Mouse (Mus musculus): Measurements from ENCODE around the gene Wdr74. TPM values are rescaled to one million over a fixed set of nuclear protein-coding genes. Genes with fewer than 3 reads are reported as not detected.
A peak's percentile ranks its signal among the peaks of the same experiment; 100 is the strongest.

Wdr74 gene
- polyA plus RNA-seq, 1 experiment from 2014 or later = 91.5 TPM

GRCm38 (mm10) chr19:8755652-8756051 lies 20.0 kb downstream of the Wdr74 start:
- H3K4me1 ChIP-seq (ENCODE audit: control insufficient read depth, insufficient read depth, low read length) = peaks cover 15% of the 10 kb centered on the region
- H3K9ac ChIP-seq (replicated peaks; ENCODE audit: low read depth, low read length) = no peak overlapping the region
- no peaks in the 10 kb centered on the region; the same call in 1 of the 2 replicates for H3K27me3 ChIP-seq (ENCODE audit: control insufficient read depth, insufficient read depth, low read length)
- WGBS = 87% methylated on average over 3 of the region's 3 CpGs
- peak overlapping the region; percentile 79; the same call in 1 of the 2 replicates for H3K4me2 ChIP-seq (ENCODE audit: low read depth, low read length)
- H3K4me3 ChIP-seq (ENCODE audit: low read depth, low read length) = peak overlapping the region; percentile 97
- H3K27ac ChIP-seq (ENCODE audit: low read depth, low read length) = no peak overlapping the region
- ATAC-seq (ENCODE audit: low read depth) = no peak
- no peaks in the 10 kb centered on the region for H3K9me3 ChIP-seq (ENCODE audit: control insufficient read depth, low read length)
- H3K36me3 ChIP-seq (ENCODE audit: control insufficient read depth, insufficient read depth, low read length) = peaks cover 22% of the 10 kb centered on the region

- peak within 1 kb of the TSS; percentile 79 for H3K4me2 ChIP-seq (ENCODE audit: low read depth, low read length)
- H3K9me3 ChIP-seq (ENCODE audit: control insufficient read depth, low read length) = no peaks in the 10 kb centered on the region
- peak within 1 kb of the TSS; percentile 97 for H3K4me3 ChIP-seq (ENCODE audit: low read depth, low read length)
- ATAC-seq (ENCODE audit: low read depth) = peak; percentile 94
- H3K36me3 ChIP-seq (ENCODE audit: control insufficient read depth, insufficient read depth, low read length) = peaks cover 13% of the 10 kb centered on the region
- H3K9ac ChIP-seq (replicated peaks; ENCODE audit: low read depth, low read length) = peak within 1 kb of the TSS; percentile 95
- H3K4me1 ChIP-seq (ENCODE audit: control insufficient read depth, insufficient read depth, low read length) = peaks cover 15% of the 10 kb centered on the region
- WGBS = under 1% methylated on average over 72 of the region's 75 CpGs
- H3K27ac ChIP-seq (ENCODE audit: low read depth, low read length) = peak within 1 kb of the TSS; percentile 88
- H3K27me3 ChIP-seq (ENCODE audit: control insufficient read depth, insufficient read depth, low read length) = no peaks in the 10 kb centered on the region; the same call in 1 of the 2 replicates
Measured at GRCm38 (mm10) chr19:8756635-8757387, 21.2 kb downstream of the Wdr74 start, which contains the start of gene Nxf1. Gene Nxf1, plus strand, starts transcription at chr19:8757073.

GRCm38 (mm10) chr19:8757471-8757998 lies 21.9 kb downstream of the Wdr74 start:
- peak overlapping the region; percentile 97 for H3K4me3 ChIP-seq (ENCODE audit: low read depth, low read length)
- no peak for ATAC-seq (ENCODE audit: low read depth)
- peaks cover 15% of the 10 kb centered on the region for H3K4me1 ChIP-seq (ENCODE audit: control insufficient read depth, insufficient read depth, low read length)
- H3K4me2 ChIP-seq (ENCODE audit: low read depth, low read length) = peak overlapping the region; percentile 79
- H3K27me3 ChIP-seq (ENCODE audit: control insufficient read depth, insufficient read depth, low read length) = no peaks in the 10 kb centered on the region; the same call in 1 of the 2 replicates
- WGBS = 5% methylated on average over 14 of the region's 14 CpGs
- peak overlapping the region; percentile 88 for H3K27ac ChIP-seq (ENCODE audit: low read depth, low read length)
- no peaks in the 10 kb centered on the region for H3K9me3 ChIP-seq (ENCODE audit: control insufficient read depth, low read length)
- peaks cover 13% of the 10 kb centered on the region for H3K36me3 ChIP-seq (ENCODE audit: control insufficient read depth, insufficient read depth, low read length)
- peak overlapping the region; percentile 95 for H3K9ac ChIP-seq (replicated peaks; ENCODE audit: low read depth, low read length)

- no peak overlapping the region for H3K9ac ChIP-seq (replicated peaks; ENCODE audit: low read depth, low read length)
- no peak overlapping the region for H3K4me2 ChIP-seq (ENCODE audit: low read depth, low read length)
- H3K36me3 ChIP-seq (ENCODE audit: control insufficient read depth, insufficient read depth, low read length) = peaks cover 20% of the 10 kb centered on the region
- no peaks in the 10 kb centered on the region for H3K9me3 ChIP-seq (ENCODE audit: control insufficient read depth, low read length)
- H3K4me1 ChIP-seq (ENCODE audit: control insufficient read depth, insufficient read depth, low read length) = peaks cover 15% of the 10 kb centered on the region
- 95% methylated on average over 2 of the region's 2 CpGs for WGBS
- no peak for ATAC-seq (ENCODE audit: low read depth)
- H3K27ac ChIP-seq (ENCODE audit: low read depth, low read length) = no peak overlapping the region
- H3K4me3 ChIP-seq (ENCODE audit: low read depth, low read length) = no peak overlapping the region
- no peaks in the 10 kb centered on the region; the same call in 1 of the 2 replicates for H3K27me3 ChIP-seq (ENCODE audit: control insufficient read depth, insufficient read depth, low read length)
Measured at GRCm38 (mm10) chr19:8758899-8759298, 23.3 kb downstream of the Wdr74 start.

- H3K9ac ChIP-seq (replicated peaks; ENCODE audit: low read depth, low read length) = no peak overlapping the region
- H3K4me3 ChIP-seq (ENCODE audit: low read depth, low read length) = no peak overlapping the region
- H3K4me2 ChIP-seq (ENCODE audit: low read depth, low read length) = no peak overlapping the region
- peaks cover 14% of the 10 kb centered on the region for H3K4me1 ChIP-seq (ENCODE audit: control insufficient read depth, insufficient read depth, low read length)
- WGBS = 94% methylated on average over 2 of the region's 2 CpGs
- H3K27me3 ChIP-seq (ENCODE audit: control insufficient read depth, insufficient read depth, low read length) = no peaks in the 10 kb centered on the region; the same call in 1 of the 2 replicates
- ATAC-seq (ENCODE audit: low read depth) = no peak
- H3K27ac ChIP-seq (ENCODE audit: low read depth, low read length) = no peak overlapping the region
- peaks cover 30% of the 10 kb centered on the region for H3K36me3 ChIP-seq (ENCODE audit: control insufficient read depth, insufficient read depth, low read length)
- H3K9me3 ChIP-seq (ENCODE audit: control insufficient read depth, low read length) = peaks cover 5% of the 10 kb centered on the region
Measured at GRCm38 (mm10) chr19:8760757-8761156, 25.1 kb downstream of the Wdr74 start.

GRCm38 (mm10) chr19:8763276-8763675 lies 27.6 kb downstream of the Wdr74 start:
- H3K36me3 ChIP-seq (ENCODE audit: control insufficient read depth, insufficient read depth, low read length) = peaks cover 55% of the 10 kb centered on the region
- H3K4me1 ChIP-seq (ENCODE audit: control insufficient read depth, insufficient read depth, low read length) = peaks cover under 1% of the 10 kb centered on the region
- no peaks in the 10 kb centered on the region for H3K27me3 ChIP-seq (ENCODE audit: control insufficient read depth, insufficient read depth, low read length)
- H3K4me3 ChIP-seq (ENCODE audit: low read depth, low read length) = no peak overlapping the region
- no peak overlapping the region for H3K9ac ChIP-seq (replicated peaks; ENCODE audit: low read depth, low read length)
- no peak overlapping the region for H3K4me2 ChIP-seq (ENCODE audit: low read depth, low read length)
- no peak for ATAC-seq (ENCODE audit: low read depth)
- no peak overlapping the region for H3K27ac ChIP-seq (ENCODE audit: low read depth, low read length)
- H3K9me3 ChIP-seq (ENCODE audit: control insufficient read depth, low read length) = peaks cover 5% of the 10 kb centered on the region
- WGBS = 96% methylated on average over 4 of the region's 4 CpGs

GRCm38 (mm10) chr19:8765562-8765961 lies 29.9 kb downstream of the Wdr74 start:
- H3K4me2 ChIP-seq (ENCODE audit: low read depth, low read length) = no peak overlapping the region
- no peak overlapping the region for H3K27ac ChIP-seq (ENCODE audit: low read depth, low read length)
- peaks cover 4% of the 10 kb centered on the region; the same call in 1 of the 2 replicates for H3K4me1 ChIP-seq (ENCODE audit: control insufficient read depth, insufficient read depth, low read length)
- no peak overlapping the region for H3K4me3 ChIP-seq (ENCODE audit: low read depth, low read length)
- no peak overlapping the region for H3K9ac ChIP-seq (replicated peaks; ENCODE audit: low read depth, low read length)
- over 99% methylated on average over 9 of the region's 9 CpGs for WGBS
- H3K9me3 ChIP-seq (ENCODE audit: control insufficient read depth, low read length) = peaks cover 5% of the 10 kb centered on the region
- ATAC-seq (ENCODE audit: low read depth) = no peak
- H3K36me3 ChIP-seq (ENCODE audit: control insufficient read depth, insufficient read depth, low read length) = peaks cover 76% of the 10 kb centered on the region
- no peaks in the 10 kb centered on the region for H3K27me3 ChIP-seq (ENCODE audit: control insufficient read depth, insufficient read depth, low read length)

- Histone ChIP-seq H3K4me2 (ENCODE audit: low read depth, low read length) (peak within 1 kb of the TSS; percentile 88), H3K9me3 (ENCODE audit: control insufficient read depth, low read length) (peaks cover under 1% of the 10 kb centered on the region; the same call in 1 of the 2 replicates), H3K27me3 (ENCODE audit: control insufficient read depth, insufficient read depth, low read length) (no peaks in the 10 kb centered on the region), H3K4me3 (ENCODE audit: low read depth, low read length) (peak within 1 kb of the TSS; percentile 78), H3K27ac (ENCODE audit: low read depth, low read length) (peak within 1 kb of the TSS; percentile 84), H3K4me1 (ENCODE audit: control insufficient read depth, insufficient read depth, low read length) (peaks cover 31% of the 10 kb centered on the region), H3K9ac (replicated peaks; ENCODE audit: low read depth, low read length) (peak within 1 kb of the TSS; percentile 96), H3K36me3 (ENCODE audit: control insufficient read depth, insufficient read depth, low read length) (peaks cover 56% of the 10 kb centered on the region)
- WGBS = 22% methylated on average over 29 of the region's 29 CpGs
- peak; percentile 47; the same call in 1 of the 2 replicates for ATAC-seq (ENCODE audit: low read depth)
Measured at GRCm38 (mm10) chr19:8770567-8771270, 35.1 kb downstream of the Wdr74 start, which contains the start of gene Tmem223. Gene Tmem223, plus strand, starts transcription at chr19:8770996.

Data from neural tube, embryonic 14.5 days (tissue).